ENCODE assay signal across 27 mouse cellular contexts in genomic region chr2:127904918-127905317, GRCm38 (mm10).
DNase-seq lines count a peak whose midpoint lies in the region; ATAC-seq lines count a peak whose summit lies in the region.
"Had no signal": no experiment of that assay in that cellular context is flagged by ENCODE, and none has a peak within 500 bp of the region (broad histone marks: within the 10 kb centered on the region; RNA-seq: fewer than 3 reads in every experiment).

No protein-coding gene starts in this region.

- ATAC-seq in midbrain, embryonic 11.5 days (ENCODE audit: low FRiP score) = no peak
- no peak for ATAC-seq in midbrain, embryonic 14.5 days (ENCODE audit: low FRiP score, low TSS enrichment)
- ATAC-seq in stomach, embryonic 16.5 days (ENCODE audit: insufficient read depth, low FRiP score) = peak; percentile 53; the same call in 1 of the 2 replicates
- ATAC-seq: forebrain, embryonic 16.5 days; Patski had no signal

- no peaks in the 10 kb centered on the region for H3K36me3 ChIP-seq in heart, embryonic 10.5 days
- H3K36me3 ChIP-seq in midbrain, embryonic 11.5 days (ENCODE audit: control insufficient read depth, insufficient read depth, low read length) = no peaks in the 10 kb centered on the region
- H3K36me3 ChIP-seq in midbrain, embryonic 14.5 days (ENCODE audit: control insufficient read depth, insufficient read depth, low read length) = no peaks in the 10 kb centered on the region
- no peaks in the 10 kb centered on the region for H3K36me3 ChIP-seq in stomach, embryonic 16.5 days (ENCODE audit: control insufficient read depth, insufficient read depth, low read length)
- H3K36me3 ChIP-seq: embryonic facial prominence, embryonic 12.5 days; embryonic facial prominence, embryonic 15.5 days; forebrain, embryonic 12.5 days; G1E; heart, embryonic 12.5 days; heart, embryonic 15.5 days; hindbrain, embryonic 12.5 days; hindbrain, embryonic 15.5 days had no signal

- no peak overlapping the region for H3K4me3 ChIP-seq in heart, embryonic 10.5 days
- H3K4me3 ChIP-seq in midbrain, embryonic 11.5 days (ENCODE audit: low read depth, low read length) = no peak overlapping the region
- no peak overlapping the region for H3K4me3 ChIP-seq in midbrain, embryonic 14.5 days (replicated peaks; ENCODE audit: low read depth, low read length)
- H3K4me3 ChIP-seq in stomach, embryonic 16.5 days (replicated peaks; ENCODE audit: low read length) = no peak overlapping the region
- H3K4me3 ChIP-seq: embryonic facial prominence, embryonic 12.5 days; embryonic facial prominence, embryonic 15.5 days; forebrain, embryonic 12.5 days; heart, adult 2 months; heart, embryonic 12.5 days; heart, embryonic 15.5 days; hindbrain, embryonic 12.5 days; hindbrain, embryonic 15.5 days had no signal

- H3K27ac ChIP-seq in heart, embryonic 10.5 days = peak overlapping the region; percentile 48; the same call in 1 of the 2 replicates
- no peak overlapping the region for H3K27ac ChIP-seq in midbrain, embryonic 11.5 days (ENCODE audit: low read depth, low read length)
- no peak overlapping the region for H3K27ac ChIP-seq in midbrain, embryonic 14.5 days (replicated peaks; ENCODE audit: low read depth, low read length)
- H3K27ac ChIP-seq in stomach, embryonic 16.5 days (ENCODE audit: low read length) = no peak overlapping the region
- H3K27ac ChIP-seq: embryonic facial prominence, embryonic 12.5 days; embryonic facial prominence, embryonic 15.5 days; forebrain, embryonic 12.5 days; heart, adult 2 months; heart, embryonic 15.5 days; hindbrain, embryonic 12.5 days; hindbrain, embryonic 15.5 days had no signal

- H3K9me3 ChIP-seq in heart, embryonic 10.5 days = no peaks in the 10 kb centered on the region
- no peaks in the 10 kb centered on the region for H3K9me3 ChIP-seq in midbrain, embryonic 11.5 days (ENCODE audit: control insufficient read depth, low read length)
- H3K9me3 ChIP-seq in midbrain, embryonic 14.5 days (ENCODE audit: control insufficient read depth, low read length) = no peaks in the 10 kb centered on the region
- no peaks in the 10 kb centered on the region for H3K9me3 ChIP-seq in stomach, embryonic 16.5 days (replicated peaks; ENCODE audit: control insufficient read depth, low read length)
- H3K9me3 ChIP-seq: embryonic facial prominence, embryonic 12.5 days; embryonic facial prominence, embryonic 15.5 days; forebrain, embryonic 12.5 days; G1E; heart, embryonic 12.5 days; heart, embryonic 15.5 days; hindbrain, embryonic 12.5 days; hindbrain, embryonic 15.5 days had no signal

- WGBS in heart, embryonic 10.5 days = 79% methylated on average over 10 of the region's 10 CpGs
- WGBS in midbrain, embryonic 11.5 days = 80% methylated on average over 10 of the region's 10 CpGs
- 87% methylated on average over 10 of the region's 10 CpGs for WGBS in midbrain, embryonic 14.5 days
- 69% methylated on average over 10 of the region's 10 CpGs for WGBS in stomach, embryonic 16.5 days

- DNase-seq in heart, embryonic 10.5 days (ENCODE audit: low spot score) = no peak
- no peak for DNase-seq in heart, adult 8-10 months (ENCODE audit: low spot score)
- peak; percentile 66 for DNase-seq in midbrain, embryonic 11.5 days (ENCODE audit: low spot score, missing footprints)
- DNase-seq in midbrain, embryonic 14.5 days = no peak
- no peak for DNase-seq in cerebellum, postnatal 14 days
- no peak for DNase-seq in urinary bladder, postnatal 14 days (ENCODE audit: low spot score)
- DNase-seq: adrenal gland, adult 2 months; adrenal gland, postnatal 25 days; B cell, adult 2 months; cerebellum, adult 11-12 months; cerebellum, adult 8-10 months; cerebellum, postnatal 10 days; gastrocnemius, postnatal 10 days; gastrocnemius, postnatal 36 days; heart, adult 2 months; heart, postnatal 36 days had no signal

- H3K4me2 ChIP-seq in midbrain, embryonic 11.5 days = no peak overlapping the region
- H3K4me2 ChIP-seq in midbrain, embryonic 14.5 days (ENCODE audit: low read length) = no peak overlapping the region
- H3K4me2 ChIP-seq in stomach, embryonic 16.5 days (ENCODE audit: low read depth, low read length) = no peak overlapping the region
- H3K4me2 ChIP-seq: embryonic facial prominence, embryonic 12.5 days; embryonic facial prominence, embryonic 15.5 days; forebrain, embryonic 12.5 days; heart, embryonic 12.5 days; heart, embryonic 15.5 days; hindbrain, embryonic 12.5 days; hindbrain, embryonic 15.5 days had no signal

- peaks cover 20% of the 10 kb centered on the region; the same call in 1 of the 2 replicates for H3K4me1 ChIP-seq in heart, embryonic 10.5 days
- peaks cover 19% of the 10 kb centered on the region for H3K4me1 ChIP-seq in midbrain, embryonic 11.5 days (ENCODE audit: control insufficient read depth, insufficient read depth, low read length)
- no peaks in the 10 kb centered on the region for H3K4me1 ChIP-seq in midbrain, embryonic 14.5 days (ENCODE audit: control insufficient read depth, insufficient read depth, low read length)
- peaks cover 15% of the 10 kb centered on the region for H3K4me1 ChIP-seq in stomach, embryonic 16.5 days (ENCODE audit: control insufficient read depth, insufficient read depth, low read length)
- H3K4me1 ChIP-seq: hindbrain, embryonic 15.5 days had no signal

- H3K27me3 ChIP-seq in heart, embryonic 10.5 days (ENCODE audit: insufficient read depth, poor library complexity, severe bottlenecking) = peaks cover 5% of the 10 kb centered on the region; the same call in 1 of the 2 replicates
- H3K27me3 ChIP-seq in midbrain, embryonic 11.5 days (ENCODE audit: control insufficient read depth, insufficient read depth, low read length) = no peaks in the 10 kb centered on the region; the same call in 1 of the 2 replicates
- no peaks in the 10 kb centered on the region for H3K27me3 ChIP-seq in midbrain, embryonic 14.5 days (ENCODE audit: control insufficient read depth, insufficient read depth, low read length)
- no peaks in the 10 kb centered on the region for H3K27me3 ChIP-seq in stomach, embryonic 16.5 days (ENCODE audit: control insufficient read depth, insufficient read depth, low read length)
- H3K27me3 ChIP-seq: embryonic facial prominence, embryonic 15.5 days; forebrain, embryonic 12.5 days; hindbrain, embryonic 15.5 days had no signal

- H3K9ac ChIP-seq in midbrain, embryonic 11.5 days (ENCODE audit: low read length) = no peak overlapping the region
- H3K9ac ChIP-seq in midbrain, embryonic 14.5 days (replicated peaks; ENCODE audit: low read length) = no peak overlapping the region
- H3K9ac ChIP-seq in stomach, embryonic 16.5 days (ENCODE audit: low read length) = no peak overlapping the region
- H3K9ac ChIP-seq: embryonic facial prominence, embryonic 12.5 days; embryonic facial prominence, embryonic 15.5 days; forebrain, embryonic 12.5 days; heart, embryonic 12.5 days; heart, embryonic 15.5 days; hindbrain, embryonic 12.5 days; hindbrain, embryonic 15.5 days had no signal
